Mouse (Mus musculus) heart, embryonic 15.5 days (tissue): Measurements from ENCODE around the gene Cpeb3. TPM values are rescaled to one million over a fixed set of nuclear protein-coding genes. Genes with fewer than 3 reads are reported as not detected.

Experiments
- ATAC-seq: fragments of 200-750 bp; cut with Nextera tagmentation; replicated peaks from 2 replicates; pipeline ENCODE4 v1.8.0; 2017; ENCODE audit warnings: low read depth, moderate TSS enrichment; ENCODE audit not compliant: insufficient number of reproducible peaks, insufficient read depth, low FRiP score
- H3K27ac ChIP-seq: fragments of 300-500 bp; sonication (generic); 2 replicates; pipeline ENCODE4 v1.5.1; 2015; ENCODE audit warnings: mild to moderate bottlenecking, inconsistent platforms
- H3K27me3 ChIP-seq: fragments of 300-500 bp; sonication (generic); 2 replicates; pipeline ENCODE4 v1.6.1; 2015; ENCODE audit warnings: inconsistent platforms
- H3K36me3 ChIP-seq: fragments of 300-500 bp; sonication (generic); 2 replicates; pipeline ENCODE4 v1.6.1; 2015; ENCODE audit warnings: mild to moderate bottlenecking, inconsistent platforms
- H3K4me1 ChIP-seq: fragments of 300-500 bp; sonication (generic); replicated peaks from 2 replicates; pipeline ENCODE4 v1.6.1; 2015; ENCODE audit warnings: inconsistent platforms
- H3K4me2 ChIP-seq: fragments of 300-500 bp; sonication (generic); 2 replicates; pipeline ENCODE4 v1.6.1; 2015; ENCODE audit warnings: inconsistent platforms, mild to moderate bottlenecking, moderate library complexity
- H3K4me3 ChIP-seq: fragments of 300-500 bp; sonication (generic); 2 replicates; pipeline ENCODE4 v1.5.1; 2015; ENCODE audit warnings: mild to moderate bottlenecking, inconsistent platforms
- H3K9ac ChIP-seq: fragments of 300-500 bp; sonication (generic); 2 replicates; pipeline ENCODE4 v1.6.1; 2015; ENCODE audit warnings: mild to moderate bottlenecking, inconsistent platforms
- H3K9me3 ChIP-seq: fragments of 300-500 bp; sonication (generic); replicated peaks from 2 replicates; pipeline ENCODE4 v1.6.1; 2016; ENCODE audit warnings: inconsistent platforms
- WGBS: fragments of 180-500 bp; shearing (Covaris S2); methylation state at CpG from one replicate; pipeline ENCODE4 v1.1.7; 2015; ENCODE audit warnings: mixed read lengths; 5-methylcytosine and 5-hydroxymethylcytosine counted together
- polyA plus RNA-seq: library from polyadenylated mRNA; unstranded; fragments of >200 nt; fragmentation: Nextera tagmentation; extraction: Ambion mirVana; gene quantifications from 2 replicates; pipeline ENCODE4 v1.2.1, GENCODE M21; 2015

Gene Cpeb3
- polyA plus RNA-seq, 1 experiment from 2014 or later: 9.9 TPM

DNA sequence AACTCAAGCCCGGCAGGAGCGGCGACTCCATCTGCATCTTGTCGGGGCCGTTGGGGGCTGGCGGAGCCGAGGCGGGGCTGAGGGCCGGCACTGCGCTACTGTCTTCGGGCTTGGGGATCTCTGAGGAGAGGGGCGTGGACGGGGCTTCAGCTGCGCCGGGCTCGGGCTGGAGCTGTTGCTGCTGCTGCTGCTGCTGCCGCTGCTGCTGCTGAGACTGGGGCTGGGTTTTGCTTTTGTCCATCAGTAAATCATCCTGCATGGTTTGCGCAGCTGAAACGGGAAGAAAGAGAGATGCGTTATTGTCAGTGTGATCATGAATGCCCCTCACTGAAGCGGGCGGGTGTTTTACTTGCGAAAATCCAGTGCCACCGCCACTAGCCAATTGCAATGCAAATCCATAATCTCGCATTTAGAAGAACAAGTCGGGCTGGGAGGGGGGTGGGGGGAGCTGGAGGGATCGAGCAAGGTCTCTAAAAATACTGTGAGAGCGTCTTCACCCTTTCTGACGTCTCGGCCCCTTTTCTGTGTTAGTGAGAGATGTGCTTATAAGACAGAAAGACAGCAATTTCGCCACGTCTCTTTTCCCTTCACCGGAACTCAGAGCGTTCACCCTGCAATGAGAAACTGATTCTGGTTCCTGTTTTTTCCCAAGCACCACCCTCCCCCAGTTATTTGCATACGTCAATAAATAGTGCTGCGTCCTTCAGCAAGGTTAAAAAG, 33.5 kb downstream of the Cpeb3 start:
- peak; percentile 44; the same call in 1 of the 2 replicates for ATAC-seq
- peaks cover 11% of the 10 kb centered on the region for H3K4me1 ChIP-seq
- H3K9ac ChIP-seq: peak overlapping the region; percentile 91
- no peaks in the 10 kb centered on the region for H3K9me3 ChIP-seq
- no peaks in the 10 kb centered on the region; the same call in 1 of the 2 replicates for H3K27me3 ChIP-seq
- H3K4me3 ChIP-seq: peak overlapping the region; percentile 70
- H3K4me2 ChIP-seq: peak overlapping the region; percentile 94
- peak overlapping the region; percentile 91 for H3K27ac ChIP-seq
- H3K36me3 ChIP-seq: no peaks in the 10 kb centered on the region
- WGBS: under 1% methylated on average over 36 of the region's 36 CpGs

DNA sequence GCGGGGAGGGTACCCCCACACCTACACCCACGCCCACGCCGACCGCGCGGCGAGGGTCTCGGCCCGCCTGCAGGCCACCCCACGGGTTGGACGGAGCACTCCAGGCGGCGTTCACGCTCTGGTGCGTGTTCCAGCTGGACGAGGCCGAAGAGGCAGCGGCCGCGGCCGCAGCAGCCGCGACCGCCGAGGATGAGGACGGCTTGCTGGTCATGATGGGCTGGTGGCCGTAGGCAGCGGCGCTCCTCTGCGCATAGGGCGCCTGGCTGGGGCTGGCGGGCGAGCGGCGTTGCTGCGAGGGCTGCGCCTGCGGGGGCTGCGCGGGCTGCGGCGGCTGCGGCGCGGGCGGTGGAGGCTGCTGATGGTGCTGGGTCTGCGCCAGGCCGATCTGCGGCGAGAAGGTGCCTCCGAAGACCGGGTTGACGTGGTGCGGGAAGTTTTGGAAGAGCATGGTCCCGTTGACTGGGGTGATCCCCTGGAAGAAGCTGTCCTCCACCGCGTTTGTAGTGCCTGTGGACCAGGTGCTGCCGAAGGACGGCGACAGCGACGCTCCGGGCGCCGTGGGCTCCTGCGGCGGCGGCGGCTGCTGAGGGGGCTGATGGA, 34.2 kb downstream of the Cpeb3 start:
- Histone ChIP-seq H3K9ac (peak overlapping the region; percentile 91), H3K9me3 (no peaks in the 10 kb centered on the region), H3K27me3 (no peaks in the 10 kb centered on the region; the same call in 1 of the 2 replicates), H3K27ac (peak overlapping the region; percentile 91), H3K36me3 (no peaks in the 10 kb centered on the region), H3K4me1 (peaks cover 11% of the 10 kb centered on the region), H3K4me2 (peak overlapping the region; percentile 94), H3K4me3 (peak overlapping the region; percentile 70)
- under 1% methylated on average over 70 of the region's 70 CpGs for WGBS
- peak; percentile 42; the same call in 1 of the 2 replicates for ATAC-seq

DNA sequence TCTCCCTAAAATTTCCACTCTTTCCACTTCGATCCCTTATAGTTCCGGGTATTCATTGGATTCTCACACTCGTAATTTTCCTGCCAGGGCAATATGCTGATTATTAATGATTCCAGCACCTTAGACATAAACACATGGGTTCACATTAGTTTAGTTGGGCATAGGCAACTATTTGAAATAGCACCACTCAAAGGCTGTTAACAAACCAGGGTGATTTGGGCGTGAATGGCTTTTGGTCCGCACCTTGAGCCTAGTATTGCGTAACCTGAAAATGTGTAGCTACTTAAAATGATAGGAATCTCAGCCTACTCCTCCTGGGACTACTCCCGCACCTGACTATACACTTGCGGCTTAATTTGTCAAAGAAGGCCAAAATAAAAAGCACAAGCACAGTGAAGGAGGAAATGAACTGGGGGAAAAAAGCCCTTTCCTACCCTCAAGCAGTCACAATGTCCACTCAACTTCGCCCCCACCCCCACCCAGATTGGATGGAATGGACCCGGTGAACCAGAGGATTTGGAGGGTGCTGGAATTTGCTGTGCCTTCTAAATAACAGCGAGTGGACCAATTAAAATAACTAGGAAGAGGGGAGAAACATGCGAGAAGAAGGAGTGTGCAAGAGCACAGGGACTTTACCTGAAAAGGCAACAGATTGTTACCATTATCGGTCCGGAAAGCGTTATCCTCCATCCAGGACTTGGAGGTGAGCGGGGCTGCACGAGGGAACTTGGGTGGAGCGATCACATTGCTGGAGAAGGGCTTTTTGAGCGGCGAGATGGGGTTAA, 34.9 kb downstream of the Cpeb3 start:
- 22% methylated on average over 20 of the region's 20 CpGs for WGBS
- H3K4me2 ChIP-seq: peak overlapping the region; percentile 94
- H3K9me3 ChIP-seq: no peaks in the 10 kb centered on the region
- H3K36me3 ChIP-seq: no peaks in the 10 kb centered on the region
- H3K9ac ChIP-seq: peak overlapping the region; percentile 91
- H3K27me3 ChIP-seq: no peaks in the 10 kb centered on the region; the same call in 1 of the 2 replicates
- H3K4me3 ChIP-seq: peak overlapping the region; percentile 70
- peaks cover 7% of the 10 kb centered on the region for H3K4me1 ChIP-seq
- no peak for ATAC-seq
- H3K27ac ChIP-seq: peak overlapping the region; percentile 91

DNA sequence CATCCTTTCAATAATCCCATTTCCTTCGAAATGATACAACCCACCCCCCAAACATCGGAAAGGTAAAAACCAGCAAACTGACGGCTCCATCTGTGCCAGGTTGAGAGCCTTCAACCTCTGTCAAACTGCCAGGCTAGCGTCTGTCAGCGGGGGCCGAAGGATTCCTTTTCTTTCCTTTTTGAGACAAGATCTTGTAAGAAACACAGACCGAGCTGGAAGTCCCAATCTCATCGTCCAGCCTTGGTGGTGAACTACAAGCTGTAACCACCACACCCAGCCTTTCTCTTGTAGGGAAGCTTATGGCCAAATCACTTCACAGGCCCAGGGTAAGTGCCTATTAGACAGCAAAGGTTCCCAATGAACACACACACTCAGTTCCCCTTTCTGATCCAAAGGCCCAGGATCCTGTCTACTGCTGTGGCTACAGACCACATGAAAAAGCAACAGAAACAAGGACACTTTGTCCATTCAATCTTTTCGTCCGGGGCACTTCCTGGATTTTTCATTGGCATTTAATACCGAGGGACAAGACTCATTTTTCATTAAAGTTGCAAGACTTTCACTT, 35.8 kb downstream of the Cpeb3 start:
- Histone ChIP-seq H3K9ac (peak overlapping the region; percentile 91), H3K9me3 (no peaks in the 10 kb centered on the region), H3K4me1 (peaks cover 4% of the 10 kb centered on the region; the same call in 1 of the 2 replicates), H3K4me2 (peak overlapping the region; percentile 94), H3K27ac (peak overlapping the region; percentile 91), H3K4me3 (peak overlapping the region; percentile 70), H3K27me3 (no peaks in the 10 kb centered on the region; the same call in 1 of the 2 replicates), H3K36me3 (no peaks in the 10 kb centered on the region)
- WGBS: 58% methylated on average over 11 of the region's 11 CpGs
- ATAC-seq: no peak

DNA sequence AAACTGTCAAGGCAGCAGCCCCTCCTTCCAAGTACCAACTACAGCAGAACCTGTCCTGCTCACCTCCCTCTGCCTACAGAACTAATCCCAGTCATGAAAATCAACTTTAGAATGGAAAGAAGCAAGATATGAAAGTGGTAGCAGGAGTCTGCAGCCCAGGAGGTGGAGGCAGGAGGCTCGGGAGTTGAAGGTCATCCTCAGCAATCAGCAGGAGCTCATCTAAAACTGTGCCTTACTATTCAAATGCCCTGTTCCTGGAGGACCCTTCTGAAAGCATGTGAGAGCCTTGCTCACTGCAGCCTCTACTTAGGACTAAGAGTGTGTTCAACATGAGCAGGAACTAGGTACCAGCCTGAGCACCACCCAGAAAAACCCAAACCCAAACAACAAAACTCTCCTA, 36.3 kb downstream of the Cpeb3 start:
- ATAC-seq: no peak
- Histone ChIP-seq H3K4me1 (peaks cover 4% of the 10 kb centered on the region; the same call in 1 of the 2 replicates), H3K9me3 (no peaks in the 10 kb centered on the region), H3K9ac (peak overlapping the region; percentile 91), H3K27me3 (no peaks in the 10 kb centered on the region; the same call in 1 of the 2 replicates), H3K36me3 (no peaks in the 10 kb centered on the region), H3K27ac (peak overlapping the region; percentile 91), H3K4me2 (peak overlapping the region; percentile 94), H3K4me3 (peak overlapping the region; percentile 70)
- WGBS: 42% methylated on average over 1 of the region's 1 CpGs

DNA sequence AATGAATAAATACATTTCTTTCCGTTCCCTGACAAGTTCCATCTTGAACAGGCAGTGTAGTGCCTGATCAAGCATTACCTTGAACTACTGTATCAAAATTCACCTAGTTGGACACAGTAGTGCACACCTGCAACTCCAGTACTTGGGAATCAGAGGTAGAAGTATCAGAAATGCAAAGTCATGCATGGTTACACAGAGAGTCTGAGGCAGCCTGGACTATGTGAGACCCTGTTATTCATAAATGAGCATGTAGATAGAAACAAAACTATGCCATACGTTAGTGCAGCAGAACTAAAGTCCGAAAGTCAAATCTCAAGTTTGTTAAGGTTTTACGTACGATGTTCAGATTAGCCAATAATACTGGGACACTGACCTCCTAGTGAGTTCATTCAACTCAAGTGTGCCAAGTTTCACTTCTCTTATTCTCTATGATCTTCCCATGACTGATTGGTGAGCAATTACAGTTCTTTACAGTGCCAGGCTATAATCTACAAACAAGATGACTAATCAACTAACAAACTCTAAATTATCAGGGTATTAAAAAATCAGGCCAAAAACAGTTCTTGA, 51.5 kb downstream of the Cpeb3 start:
- WGBS: 83% methylated on average over 5 of the region's 5 CpGs
- H3K9me3 ChIP-seq: no peaks in the 10 kb centered on the region
- no peaks in the 10 kb centered on the region for H3K27me3 ChIP-seq
- H3K4me1 ChIP-seq: peaks cover 6% of the 10 kb centered on the region; the same call in 1 of the 2 replicates
- no peak overlapping the region for H3K27ac ChIP-seq
- H3K4me2 ChIP-seq: no peak overlapping the region
- no peaks in the 10 kb centered on the region for H3K36me3 ChIP-seq
- H3K9ac ChIP-seq: no peak overlapping the region
- H3K4me3 ChIP-seq: no peak overlapping the region
- no peak for ATAC-seq

DNA sequence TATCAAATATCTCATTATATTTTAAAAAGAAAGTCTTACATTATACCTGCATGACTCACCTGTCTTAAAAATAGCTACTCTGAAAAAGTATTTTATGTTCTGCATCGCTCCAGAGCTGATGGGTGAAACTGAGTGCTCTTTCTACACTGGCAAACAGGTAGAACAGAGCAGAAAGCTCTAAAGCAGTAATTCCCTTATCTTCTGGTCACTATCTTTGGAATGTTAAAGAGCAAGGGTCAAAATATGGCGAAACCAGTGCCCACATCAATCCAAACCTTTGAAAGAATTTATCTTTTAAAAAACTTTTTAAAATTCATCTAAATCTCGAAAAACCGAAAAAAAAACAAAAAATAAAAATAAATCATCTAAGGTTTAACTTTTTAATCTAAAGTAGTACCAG, 52.4 kb downstream of the Cpeb3 start:
- ATAC-seq: no peak
- 70% methylated on average over 4 of the region's 4 CpGs for WGBS
- Histone ChIP-seq H3K4me1 (peaks cover 6% of the 10 kb centered on the region; the same call in 1 of the 2 replicates), H3K9ac (no peak overlapping the region), H3K27ac (no peak overlapping the region), H3K27me3 (no peaks in the 10 kb centered on the region), H3K36me3 (no peaks in the 10 kb centered on the region), H3K4me3 (no peak overlapping the region), H3K9me3 (no peaks in the 10 kb centered on the region), H3K4me2 (no peak overlapping the region)

DNA sequence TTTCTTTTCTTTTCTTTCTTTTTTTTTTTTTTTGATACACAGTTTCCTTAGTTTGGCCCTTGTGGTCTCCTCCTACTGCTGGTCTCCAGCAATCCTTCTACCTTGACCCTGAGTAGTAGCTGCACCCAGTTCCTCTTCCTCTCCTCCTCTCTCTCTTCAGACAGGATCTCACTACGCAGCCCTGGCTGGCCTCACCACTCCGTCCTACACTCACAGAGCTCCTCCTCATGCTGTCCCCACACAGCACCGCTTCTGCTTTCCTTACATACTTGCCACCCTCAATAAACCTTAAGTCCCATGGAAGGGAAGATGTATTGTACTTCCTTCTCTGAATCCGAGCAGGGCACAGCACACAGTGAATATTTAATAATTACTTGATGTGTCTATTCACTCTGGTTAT, 61.3 kb downstream of the Cpeb3 start:
- Histone ChIP-seq H3K4me1 (peaks cover 27% of the 10 kb centered on the region), H3K36me3 (no peaks in the 10 kb centered on the region), H3K9me3 (no peaks in the 10 kb centered on the region), H3K9ac (no peak overlapping the region), H3K4me2 (no peak overlapping the region), H3K4me3 (no peak overlapping the region), H3K27ac (no peak overlapping the region), H3K27me3 (no peaks in the 10 kb centered on the region)
- no peak for ATAC-seq
- 50% methylated on average over 4 of the region's 4 CpGs for WGBS

DNA sequence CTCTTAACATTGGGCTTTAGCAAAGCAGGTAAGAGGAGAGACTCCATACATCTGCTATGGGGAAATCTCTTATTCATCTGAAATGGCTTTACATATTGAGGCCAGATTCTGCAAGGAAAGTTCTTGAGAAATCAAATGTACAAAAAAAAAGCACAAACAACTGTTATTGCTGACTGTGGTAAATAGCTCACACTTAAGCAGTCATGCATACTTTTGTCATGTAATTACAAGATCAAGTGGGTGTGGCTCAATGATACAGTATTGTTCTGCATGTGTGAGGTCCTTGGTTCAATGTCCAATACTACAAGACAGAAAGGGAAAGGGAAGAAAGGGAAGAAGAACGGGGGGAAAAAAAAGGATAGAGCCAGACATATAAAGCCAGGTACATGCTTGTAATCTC, 62.6 kb downstream of the Cpeb3 start:
- Histone ChIP-seq H3K9ac (no peak overlapping the region), H3K4me1 (peaks cover 33% of the 10 kb centered on the region), H3K4me3 (no peak overlapping the region), H3K27me3 (no peaks in the 10 kb centered on the region), H3K9me3 (no peaks in the 10 kb centered on the region), H3K36me3 (no peaks in the 10 kb centered on the region), H3K27ac (peak overlapping the region; percentile 15; the same call in 1 of the 2 replicates), H3K4me2 (no peak overlapping the region)
- WGBS: 91% methylated on average over 1 of the region's 1 CpGs
- no peak for ATAC-seq

DNA sequence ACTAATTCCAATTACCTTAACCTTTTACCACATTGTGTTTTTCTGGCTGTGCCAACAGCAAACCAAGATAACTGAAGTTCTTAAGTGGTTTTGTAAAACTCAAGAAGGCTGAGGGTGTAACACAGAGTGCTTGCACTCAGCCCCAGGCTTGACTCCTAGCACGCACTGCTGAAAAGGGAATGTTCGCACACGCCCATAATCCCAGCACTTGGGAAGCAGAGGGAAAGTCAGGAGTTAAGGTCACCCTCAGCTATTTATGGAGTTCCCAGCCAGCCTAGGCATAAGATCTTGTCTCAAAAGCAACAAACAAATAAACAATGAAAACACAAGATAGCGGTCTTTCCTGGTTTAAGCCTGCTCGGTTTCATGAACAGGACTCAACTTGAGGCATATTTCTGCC, 63.0 kb downstream of the Cpeb3 start:
- H3K9ac ChIP-seq: no peak overlapping the region
- no peaks in the 10 kb centered on the region for H3K36me3 ChIP-seq
- H3K9me3 ChIP-seq: no peaks in the 10 kb centered on the region
- no peak overlapping the region for H3K4me3 ChIP-seq
- no peak overlapping the region for H3K4me2 ChIP-seq
- H3K4me1 ChIP-seq: peaks cover 31% of the 10 kb centered on the region
- H3K27ac ChIP-seq: peak overlapping the region; percentile 15; the same call in 1 of the 2 replicates
- WGBS: 67% methylated on average over 5 of the region's 5 CpGs
- no peak for ATAC-seq
- no peaks in the 10 kb centered on the region for H3K27me3 ChIP-seq

DNA sequence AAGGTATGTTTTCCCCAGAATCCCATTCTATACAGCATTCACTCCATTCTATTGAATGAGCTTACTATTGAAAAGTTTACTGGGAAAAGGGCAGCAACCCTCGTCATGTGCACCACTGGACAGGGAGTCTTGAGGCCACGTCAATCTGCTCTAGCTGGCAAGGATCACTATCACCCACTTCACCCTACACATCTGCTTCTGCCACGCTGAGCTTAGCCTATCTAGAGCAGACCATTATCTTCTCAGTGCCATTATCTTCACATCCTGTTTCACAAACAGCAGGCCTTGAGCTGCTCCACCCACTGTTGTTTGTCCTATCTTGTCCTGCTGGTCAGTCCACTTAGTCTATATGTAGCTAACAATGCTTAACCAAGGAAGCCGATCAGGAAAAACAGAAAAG, 66.8 kb downstream of the Cpeb3 start:
- no peak overlapping the region for H3K27ac ChIP-seq
- no peaks in the 10 kb centered on the region for H3K36me3 ChIP-seq

More for the DNA sequence above, 66.8 kb downstream of the Cpeb3 start:
- Histone ChIP-seq H3K4me3 (no peak overlapping the region), H3K9me3 (no peaks in the 10 kb centered on the region), H3K9ac (no peak overlapping the region), H3K4me1 (peaks cover 19% of the 10 kb centered on the region), H3K4me2 (no peak overlapping the region), H3K27me3 (no peaks in the 10 kb centered on the region)
- ATAC-seq: no peak
- 34% methylated on average over 4 of the region's 4 CpGs for WGBS
